Mouse (Mus musculus) liver, embryonic 12.5 days (tissue): ENCODE data around the gene Atoh7. TPM values are rescaled to one million over a fixed set of nuclear protein-coding genes. Genes with fewer than 3 reads are reported as not detected.

Experiments
- ATAC-seq: fragments of 200-750 bp; cut with Nextera tagmentation; 2 replicates; pipeline ENCODE4 v1.8.0; 2017; ENCODE audit warnings: moderate number of reproducible peaks, mild to moderate bottlenecking, moderate library complexity
- H3K27ac ChIP-seq: fragments of 300-500 bp; sonication (generic); 2 replicates; pipeline ENCODE4 v1.5.1; 2016; ENCODE audit warnings: mild to moderate bottlenecking
- H3K27me3 ChIP-seq: fragments of 300-500 bp; sonication (generic); replicated peaks from 2 replicates; pipeline ENCODE4 v1.6.1; 2016; ENCODE audit warnings: mild to moderate bottlenecking, moderate library complexity
- H3K36me3 ChIP-seq: fragments of 300-500 bp; sonication (generic); 2 replicates; pipeline ENCODE4 v1.6.1; 2016; ENCODE audit warnings: mild to moderate bottlenecking, moderate library complexity
- H3K4me1 ChIP-seq: fragments of 300-500 bp; sonication (generic); 2 replicates; pipeline ENCODE4 v1.6.1; 2016
- H3K4me2 ChIP-seq: fragments of 300-500 bp; sonication (generic); 2 replicates; pipeline ENCODE4 v1.6.1; 2016; ENCODE audit warnings: mild to moderate bottlenecking, moderate library complexity
- H3K4me3 ChIP-seq: fragments of 300-500 bp; sonication (generic); 2 replicates; pipeline ENCODE4 v1.5.1; 2016; ENCODE audit warnings: mild to moderate bottlenecking, moderate library complexity
- H3K9ac ChIP-seq: fragments of 300-500 bp; sonication (generic); 2 replicates; pipeline ENCODE4 v1.6.1; 2016; ENCODE audit warnings: mild to moderate bottlenecking, moderate library complexity
- H3K9me3 ChIP-seq: fragments of 300-500 bp; sonication (generic); replicated peaks from 2 replicates; pipeline ENCODE4 v1.6.1; 2016; ENCODE audit warnings: mild to moderate bottlenecking, moderate library complexity
- WGBS: fragments of 180-500 bp; shearing (Covaris S2); methylation state at CpG from one replicate; pipeline ENCODE4 v1.1.7; 2016; ENCODE audit not compliant: insufficient replicate concordance; 5-methylcytosine and 5-hydroxymethylcytosine counted together
- polyA plus RNA-seq: library from polyadenylated mRNA; unstranded; fragments of >200 nt; fragmentation: Nextera tagmentation; extraction: Ambion mirVana; gene quantifications from 2 replicates; pipeline ENCODE4 v1.2.1, GENCODE M21; 2016

Gene Atoh7
- polyA plus RNA-seq, 1 experiment from 2014 or later: not detected

- Histone ChIP-seq H3K4me2 (no peak overlapping the region), H3K27ac (no peak overlapping the region), H3K27me3 (no peaks in the 10 kb centered on the region), H3K9ac (no peak overlapping the region), H3K36me3 (no peaks in the 10 kb centered on the region), H3K4me1 (no peaks in the 10 kb centered on the region), H3K9me3 (no peaks in the 10 kb centered on the region), H3K4me3 (no peak overlapping the region)
- no peak for ATAC-seq
- WGBS: 69% methylated on average over 9 of the region's 9 CpGs
These were observed 34.9 kb upstream of the Atoh7 start for GRCm38 (mm10) chr10:63064516-63064915.

- no peak for ATAC-seq
- Histone ChIP-seq H3K27me3 (no peaks in the 10 kb centered on the region), H3K4me1 (no peaks in the 10 kb centered on the region), H3K9ac (no peak overlapping the region), H3K4me2 (no peak overlapping the region), H3K4me3 (no peak overlapping the region), H3K36me3 (no peaks in the 10 kb centered on the region), H3K27ac (no peak overlapping the region), H3K9me3 (no peaks in the 10 kb centered on the region)
- 56% methylated on average over 8 of the region's 8 CpGs for WGBS
These were observed 33.9 kb upstream of the Atoh7 start for GRCm38 (mm10) chr10:63065561-63065960.

GRCm38 (mm10) chr10:63065988-63066387 is 33.5 kb upstream of the Atoh7 start:
- Histone ChIP-seq H3K4me1 (no peaks in the 10 kb centered on the region), H3K27me3 (no peaks in the 10 kb centered on the region), H3K4me3 (no peak overlapping the region), H3K36me3 (no peaks in the 10 kb centered on the region), H3K9ac (no peak overlapping the region), H3K27ac (no peak overlapping the region), H3K9me3 (no peaks in the 10 kb centered on the region), H3K4me2 (no peak overlapping the region)
- 13% methylated on average over 5 of the region's 5 CpGs for WGBS
- ATAC-seq: peak; percentile 44

- H3K27ac ChIP-seq: no peak overlapping the region
These were observed 13.1 kb upstream of the Atoh7 start for GRCm38 (mm10) chr10:63086304-63086703.

GRCm38 (mm10) chr10:63089103-63089757 is 10.2 kb upstream of the Atoh7 start:
- peaks cover 20% of the 10 kb centered on the region for H3K4me1 ChIP-seq
- no peak overlapping the region for H3K27ac ChIP-seq
- peak overlapping the region; percentile 55 for H3K4me2 ChIP-seq
- ATAC-seq: no peak
- no peaks in the 10 kb centered on the region for H3K9me3 ChIP-seq
- peaks cover 34% of the 10 kb centered on the region for H3K27me3 ChIP-seq
- WGBS: 33% methylated on average over 8 of the region's 8 CpGs
- no peaks in the 10 kb centered on the region for H3K36me3 ChIP-seq
- no peak overlapping the region; the same call in 1 of the 2 replicates for H3K9ac ChIP-seq
- H3K4me3 ChIP-seq: 0 out of 2 replicates have a peak overlapping the region, but pooled peaks have one; percentile 12

More at GRCm38 (mm10) chr10:63086304-63086703, 13.1 kb upstream of the Atoh7 start:
- Histone ChIP-seq H3K9ac (no peak overlapping the region), H3K4me1 (peaks cover 25% of the 10 kb centered on the region), H3K9me3 (no peaks in the 10 kb centered on the region), H3K4me2 (no peak overlapping the region; the same call in 1 of the 2 replicates), H3K27me3 (peaks cover 25% of the 10 kb centered on the region), H3K36me3 (no peaks in the 10 kb centered on the region), H3K4me3 (no peak overlapping the region)
- peak; percentile 68 for ATAC-seq
- WGBS: 36% methylated on average over 10 of the region's 10 CpGs

GRCm38 (mm10) chr10:63089758-63090571 is 9.5 kb upstream of the Atoh7 start:
- H3K9ac ChIP-seq: peak overlapping the region; percentile 22; the same call in 1 of the 2 replicates
- H3K4me2 ChIP-seq: peak overlapping the region; percentile 55
- H3K4me1 ChIP-seq: peaks cover 20% of the 10 kb centered on the region
- no peaks in the 10 kb centered on the region for H3K9me3 ChIP-seq
- peak overlapping the region; percentile 12; the same call in 1 of the 2 replicates for H3K4me3 ChIP-seq
- no peak overlapping the region for H3K27ac ChIP-seq
- peaks cover 36% of the 10 kb centered on the region for H3K27me3 ChIP-seq
- H3K36me3 ChIP-seq: no peaks in the 10 kb centered on the region
- WGBS: 9% methylated on average over 26 of the region's 26 CpGs
- ATAC-seq: no peak

- no peak overlapping the region for H3K9ac ChIP-seq
- H3K4me3 ChIP-seq: no peak overlapping the region
- no peak overlapping the region for H3K4me2 ChIP-seq
- no peaks in the 10 kb centered on the region for H3K9me3 ChIP-seq
- H3K27me3 ChIP-seq: peaks cover 49% of the 10 kb centered on the region
- ATAC-seq: no peak
- H3K4me1 ChIP-seq: peaks cover 9% of the 10 kb centered on the region
- H3K36me3 ChIP-seq: no peaks in the 10 kb centered on the region
- 59% methylated on average over 7 of the region's 7 CpGs for WGBS
- no peak overlapping the region for H3K27ac ChIP-seq
These were observed 7.5 kb upstream of the Atoh7 start for GRCm38 (mm10) chr10:63091915-63092314.

GRCm38 (mm10) chr10:63092616-63093550 is 6.6 kb upstream of the Atoh7 start:
- 62% methylated on average over 10 of the region's 10 CpGs for WGBS
- Histone ChIP-seq H3K9ac (no peak overlapping the region), H3K4me2 (no peak overlapping the region), H3K4me1 (peaks cover 9% of the 10 kb centered on the region; the same call in 1 of the 2 replicates), H3K27ac (no peak overlapping the region), H3K4me3 (no peak overlapping the region), H3K36me3 (no peaks in the 10 kb centered on the region), H3K27me3 (peaks cover 58% of the 10 kb centered on the region), H3K9me3 (no peaks in the 10 kb centered on the region)
- ATAC-seq: no peak

- 61% methylated on average over 2 of the region's 2 CpGs for WGBS
- Histone ChIP-seq H3K4me2 (no peak overlapping the region), H3K4me3 (no peak overlapping the region), H3K27me3 (peaks cover 67% of the 10 kb centered on the region), H3K36me3 (no peaks in the 10 kb centered on the region), H3K9me3 (no peaks in the 10 kb centered on the region), H3K9ac (no peak overlapping the region), H3K27ac (no peak overlapping the region), H3K4me1 (peaks cover 6% of the 10 kb centered on the region; the same call in 1 of the 2 replicates)
- ATAC-seq: no peak
These were observed 2.7 kb upstream of the Atoh7 start for GRCm38 (mm10) chr10:63096757-63097156.

GRCm38 (mm10) chr10:63098191-63098590 is 1.3 kb upstream of the Atoh7 start:
- no peak for ATAC-seq
- H3K36me3 ChIP-seq: no peaks in the 10 kb centered on the region
- no peak overlapping the region for H3K4me3 ChIP-seq
- peaks cover 74% of the 10 kb centered on the region for H3K27me3 ChIP-seq
- H3K4me2 ChIP-seq: no peak overlapping the region
- no peak overlapping the region for H3K9ac ChIP-seq
- H3K4me1 ChIP-seq: peaks cover 6% of the 10 kb centered on the region; the same call in 1 of the 2 replicates
- H3K9me3 ChIP-seq: no peaks in the 10 kb centered on the region
- H3K27ac ChIP-seq: no peak overlapping the region
- 59% methylated on average over 12 of the region's 12 CpGs for WGBS

- Histone ChIP-seq H3K4me3 (peak overlapping the region; percentile 50), H3K9ac (no peak overlapping the region), H3K9me3 (no peaks in the 10 kb centered on the region), H3K4me2 (peak overlapping the region; percentile 69), H3K27ac (no peak overlapping the region), H3K27me3 (peaks cover 67% of the 10 kb centered on the region), H3K36me3 (no peaks in the 10 kb centered on the region), H3K4me1 (peaks cover 6% of the 10 kb centered on the region; the same call in 1 of the 2 replicates)
- no peak for ATAC-seq
- under 1% methylated on average over 62 of the region's 62 CpGs for WGBS
These were observed 601 bp downstream of the Atoh7 start for GRCm38 (mm10) chr10:63099941-63100562.
